Mouse (Mus musculus) midbrain, postnatal 0 days (tissue): ENCODE data around the gene Jdp2. TPM values are rescaled to one million over a fixed set of nuclear protein-coding genes. Genes with fewer than 3 reads are reported as not detected.
"Not testable (repeated sequence)": the region's sequence is repeated elsewhere in the genome, so short reads cannot be mapped to it uniquely, and the experiment has no call there.

Experiments
- ATAC-seq: fragments of 200-750 bp; cut with Nextera tagmentation; 2 replicates; pipeline ENCODE4 v1.8.0; 2017; ENCODE audit warnings: moderate number of reproducible peaks, mild to moderate bottlenecking, moderate TSS enrichment, moderate library complexity; ENCODE audit not compliant: low FRiP score
- DNase-seq: peaks from one replicate; pipeline ENCODE4 v3.0.0-alpha.2; 2015; ENCODE audit warnings: low spot score
- H3K27ac ChIP-seq: fragments of 300-500 bp; sonication (generic); 2 replicates; pipeline ENCODE4 v1.5.1; 2014; ENCODE audit warnings: low read depth, mild to moderate bottlenecking, low read length, mixed read lengths
- H3K27me3 ChIP-seq: fragments of 300-500 bp; sonication (generic); 2 replicates; pipeline ENCODE4 v1.6.1; 2014; ENCODE audit warnings: low read length, control low read depth, mixed read lengths; ENCODE audit not compliant: insufficient read depth
- H3K36me3 ChIP-seq: fragments of 300-500 bp; sonication (generic); 2 replicates; pipeline ENCODE4 v1.6.1; 2014; ENCODE audit warnings: low read length, control low read depth, mixed read lengths; ENCODE audit not compliant: insufficient read depth
- H3K4me1 ChIP-seq: fragments of 300-500 bp; sonication (generic); 2 replicates; pipeline ENCODE4 v1.6.1; 2014; ENCODE audit warnings: mild to moderate bottlenecking, control low read depth, antibody characterized with exemption, low read length, mixed read lengths; ENCODE audit not compliant: insufficient read depth
- H3K4me2 ChIP-seq: fragments of 300-500 bp; sonication (generic); 2 replicates; pipeline ENCODE4 v1.6.1; 2014; ENCODE audit warnings: low read depth, mild to moderate bottlenecking, low read length, mixed read lengths; ENCODE audit not compliant: poor library complexity, severe bottlenecking
- H3K4me3 ChIP-seq: fragments of 300-500 bp; sonication (generic); 2 replicates; pipeline ENCODE4 v1.5.1; 2014; ENCODE audit warnings: low read depth, mild to moderate bottlenecking, low read length, moderate library complexity
- H3K9ac ChIP-seq: fragments of 300-500 bp; sonication (generic); replicated peaks from 2 replicates; pipeline ENCODE4 v1.6.1; 2014; ENCODE audit warnings: mild to moderate bottlenecking, low read length, moderate library complexity, mixed read lengths; ENCODE audit not compliant: poor library complexity, severe bottlenecking
- H3K9me3 ChIP-seq: fragments of 300-500 bp; sonication (generic); 2 replicates; pipeline ENCODE4 v1.6.1; 2016; ENCODE audit warnings: low read length, control low read depth
- CTCF ChIP-seq: IDR thresholded peaks from 2 replicates; pipeline ENCODE4 v1.5.1; 2016; ENCODE audit warnings: antibody characterized with exemption, mild to moderate bottlenecking
- WGBS: fragments of 180-500 bp; shearing (Covaris S2); extraction: QIAGEN DNeasy Blood & Tissue Kit; methylation state at CpG from one replicate; pipeline ENCODE4 v1.1.7; 2014; 5-methylcytosine and 5-hydroxymethylcytosine counted together
- polyA plus RNA-seq: library from polyadenylated mRNA; unstranded; fragments of >200 nt; fragmentation: Nextera tagmentation; extraction: Ambion mirVana; gene quantifications from 2 replicates; pipeline ENCODE4 v1.2.1, GENCODE M21; 2015
- total RNA-seq: library from RNA; depleted of rRNA; stranded (reverse); fragments of >200 nt; gene quantifications from 2 replicates; pipeline ENCODE4 v1.2.3, GENCODE M21; 2014

Jdp2 gene
- total and polyA plus RNA-seq, 2 experiments from 2014 or later, result 1.0 to 18.4 TPM

GRCm38 (mm10) chr12:85645664-85646063, 46.8 kb downstream of the Jdp2 start:
- ATAC-seq, result no peak
- H3K27me3 ChIP-seq, result no peaks in the 10 kb centered on the region
- H3K4me3 ChIP-seq, result no peak overlapping the region
- H3K9ac ChIP-seq, result no peak overlapping the region
- no peaks in the 10 kb centered on the region for H3K9me3 ChIP-seq
- H3K36me3 ChIP-seq, result no peaks in the 10 kb centered on the region
- 89% methylated on average over 4 of the region's 4 CpGs for WGBS
- H3K27ac ChIP-seq, result no peak overlapping the region
- peak; percentile 42 for TF ChIP-seq CTCF
- no peaks in the 10 kb centered on the region for H3K4me1 ChIP-seq
- no peak for DNase-seq
- no peak overlapping the region for H3K4me2 ChIP-seq

- Histone ChIP-seq H3K4me2 (no peak overlapping the region), H3K27ac (no peak overlapping the region), H3K36me3 (no peaks in the 10 kb centered on the region), H3K9me3 (peaks cover 3% of the 10 kb centered on the region; the same call in 1 of the 2 replicates), H3K27me3 (no peaks in the 10 kb centered on the region), H3K9ac (no peak overlapping the region), H3K4me3 (no peak overlapping the region), H3K4me1 (no peaks in the 10 kb centered on the region)
- 45% methylated on average over 10 of the region's 10 CpGs for WGBS
- peak; percentile 60 for TF ChIP-seq CTCF
- ATAC-seq (no peak), DNase-seq (peak; percentile 34)
These were observed 48.5 kb downstream of the Jdp2 start for GRCm38 (mm10) chr12:85647346-85647745.

- H3K27me3 ChIP-seq, result no peaks in the 10 kb centered on the region
- no peak for ATAC-seq
- H3K27ac ChIP-seq, result no peak overlapping the region
- WGBS, result 97% methylated on average over 1 of the region's 1 CpGs
- no peak overlapping the region for H3K4me2 ChIP-seq
- H3K4me1 ChIP-seq, result no peaks in the 10 kb centered on the region
- H3K36me3 ChIP-seq, result no peaks in the 10 kb centered on the region
- peaks cover 3% of the 10 kb centered on the region; the same call in 1 of the 2 replicates for H3K9me3 ChIP-seq
- no peak for DNase-seq
- no peak overlapping the region for H3K9ac ChIP-seq
- no peak for TF ChIP-seq CTCF
- H3K4me3 ChIP-seq, result no peak overlapping the region
These were observed 49.1 kb downstream of the Jdp2 start for GRCm38 (mm10) chr12:85647955-85648354.

GRCm38 (mm10) chr12:85659319-85659718, 60.5 kb downstream of the Jdp2 start:
- H3K4me1 ChIP-seq, result no peaks in the 10 kb centered on the region
- H3K4me2 ChIP-seq, result no peak overlapping the region
- no peaks in the 10 kb centered on the region for H3K9me3 ChIP-seq
- H3K27me3 ChIP-seq, result no peaks in the 10 kb centered on the region
- TF ChIP-seq CTCF, result no peak
- DNase-seq, result peak; percentile 54
- H3K9ac ChIP-seq, result no peak overlapping the region
- 0 out of 2 replicates have a peak, but pooled peaks have one; percentile 23 for ATAC-seq
- 14% methylated on average over 2 of the region's 2 CpGs for WGBS
- H3K4me3 ChIP-seq, result no peak overlapping the region
- H3K27ac ChIP-seq, result no peak overlapping the region
- H3K36me3 ChIP-seq, result no peaks in the 10 kb centered on the region

GRCm38 (mm10) chr12:85660855-85661254, 62.0 kb downstream of the Jdp2 start:
- no peak for TF ChIP-seq CTCF
- H3K27me3 ChIP-seq, result no peaks in the 10 kb centered on the region
- DNase-seq, result no peak
- WGBS, result 96% methylated on average over 12 of the region's 12 CpGs
- H3K9me3 ChIP-seq, result no peaks in the 10 kb centered on the region
- no peak overlapping the region for H3K4me3 ChIP-seq
- H3K27ac ChIP-seq, result no peak overlapping the region
- ATAC-seq, result no peak
- no peaks in the 10 kb centered on the region for H3K36me3 ChIP-seq
- no peak overlapping the region for H3K4me2 ChIP-seq
- no peaks in the 10 kb centered on the region for H3K4me1 ChIP-seq
- H3K9ac ChIP-seq, result no peak overlapping the region

- not testable (repeated sequence) for H3K36me3 ChIP-seq, H3K9ac ChIP-seq, H3K4me3 ChIP-seq, H3K4me1 ChIP-seq, ATAC-seq, H3K27ac ChIP-seq, H3K4me2 ChIP-seq, H3K9me3 ChIP-seq, DNase-seq, H3K27me3 ChIP-seq
- 89% methylated on average over 8 of the region's 8 CpGs for WGBS
These were observed 63.4 kb downstream of the Jdp2 start for GRCm38 (mm10) chr12:85662232-85662631.
